Comparison of ENCODE assay signal across 8 mouse cellular contexts in genomic region chr2:26903311-26903710, GRCm38 (mm10). TPM values are rescaled to one million over a fixed set of nuclear protein-coding genes. Genes with fewer than 3 reads are reported as not detected.
DNase-seq lines count a peak whose midpoint lies in the region; ATAC-seq lines count a peak whose summit lies in the region.

No protein-coding gene starts in this region.

- H3K9me3 ChIP-seq in heart, embryonic 10.5 days, result no peaks in the 10 kb centered on the region
- H3K9me3 ChIP-seq in liver, embryonic 12.5 days (replicated peaks), result no peaks in the 10 kb centered on the region

- H3K36me3 ChIP-seq in heart, embryonic 10.5 days, result peaks cover 52% of the 10 kb centered on the region
- peaks cover 77% of the 10 kb centered on the region for H3K36me3 ChIP-seq in liver, embryonic 12.5 days

- 17% methylated on average over 7 of the region's 7 CpGs for WGBS in heart, embryonic 10.5 days
- WGBS in liver, embryonic 12.5 days (ENCODE audit: insufficient replicate concordance), result 16% methylated on average over 7 of the region's 7 CpGs

- peak overlapping the region; percentile 94 for H3K4me2 ChIP-seq in liver, embryonic 12.5 days

- ATAC-seq in liver, embryonic 12.5 days, result no peak

- intact Hi-C loops in heart, postnatal 14 days (cut with DNase I), result loop anchor here (10.0 kb wide), 1 partner anchor 459 kb away; the partner anchor contains the start of gene Sec16a

- no peaks in the 10 kb centered on the region for H3K27me3 ChIP-seq in heart, embryonic 10.5 days (ENCODE audit: insufficient read depth, poor library complexity, severe bottlenecking)
- no peaks in the 10 kb centered on the region for H3K27me3 ChIP-seq in liver, embryonic 12.5 days (replicated peaks)

- peaks cover 29% of the 10 kb centered on the region for H3K4me1 ChIP-seq in heart, embryonic 10.5 days
- H3K4me1 ChIP-seq in liver, embryonic 12.5 days, result peaks cover 45% of the 10 kb centered on the region

- peak overlapping the region; percentile 90 for H3K4me3 ChIP-seq in heart, embryonic 10.5 days
- H3K4me3 ChIP-seq in liver, embryonic 12.5 days, result peak overlapping the region; percentile 90

- peak overlapping the region; percentile 89 for H3K9ac ChIP-seq in liver, embryonic 12.5 days

- no peak for DNase-seq in heart, embryonic 10.5 days (ENCODE audit: low spot score)
- no peak for DNase-seq in heart, postnatal 14 days
- DNase-seq in thymus, postnatal 4 days, result peak; percentile 15
- DNase-seq in thymus, adult 18-20 months, result no peak
- no peak for DNase-seq in right cerebral cortex, postnatal 14 days
- DNase-seq in yolk sac, embryonic 10.5 days (ENCODE audit: low spot score), result no peak
- DNase-seq in frontal cortex, postnatal 25 days (ENCODE audit: low spot score in 2 of 2), result no peak

- H3K27ac ChIP-seq in heart, embryonic 10.5 days, result peak overlapping the region; percentile 89
- H3K27ac ChIP-seq in liver, embryonic 12.5 days, result peak overlapping the region; percentile 90

RNA-seq across cellular contexts. Expression of gene Surf6, which starts 0.6 kb away (rescaled TPM):
- 18.7 and 24.2 TPM in 2 replicates for polyA plus RNA-seq in heart, embryonic 10.5 days (2016; fragmentation: Nextera tagmentation; extraction: Ambion mirVana)
- 10 to 100 TPM; 11.3 to 12.3 TPM for total RNA-seq in heart, postnatal 14 days (2021)
- polyA plus RNA-seq in liver, embryonic 12.5 days (2016; fragmentation: Nextera tagmentation; extraction: Ambion mirVana), result 21.6 and 23.8 TPM in 2 replicates

RNA-seq across cellular contexts. Expression of gene Med22, which starts 7.2 kb away (rescaled TPM):
- polyA plus RNA-seq in heart, embryonic 10.5 days (2016; fragmentation: Nextera tagmentation; extraction: Ambion mirVana), result 40.7 and 55.0 TPM in 2 replicates
- 10 to 100 TPM; 24.4 to 26.5 TPM for total RNA-seq in heart, postnatal 14 days (2021)
- polyA plus RNA-seq in liver, embryonic 12.5 days (2016; fragmentation: Nextera tagmentation; extraction: Ambion mirVana), result 30.0 and 32.1 TPM in 2 replicates

RNA-seq across cellular contexts. Expression of gene Rpl7a, which starts 7.3 kb away (rescaled TPM):
- polyA plus RNA-seq in heart, embryonic 10.5 days (2016; fragmentation: Nextera tagmentation; extraction: Ambion mirVana), result 425 and 513 TPM in 2 replicates
- total RNA-seq in heart, postnatal 14 days (2021), result 100 to 1,000 TPM; 272 to 313 TPM
- 560 and 587 TPM in 2 replicates for polyA plus RNA-seq in liver, embryonic 12.5 days (2016; fragmentation: Nextera tagmentation; extraction: Ambion mirVana)

RNA-seq across cellular contexts. Expression of gene Surf2, which starts 12.9 kb away (rescaled TPM):
- polyA plus RNA-seq in heart, embryonic 10.5 days (2016; fragmentation: Nextera tagmentation; extraction: Ambion mirVana), result 39.9 and 45.7 TPM in 2 replicates
- 10 to 100 TPM; 14.3 to 15.0 TPM for total RNA-seq in heart, postnatal 14 days (2021)
- polyA plus RNA-seq in liver, embryonic 12.5 days (2016; fragmentation: Nextera tagmentation; extraction: Ambion mirVana), result 46.3 and 48.1 TPM in 2 replicates

RNA-seq across cellular contexts. Expression of gene Surf1, which starts 13.0 kb away (rescaled TPM):
- polyA plus RNA-seq in heart, embryonic 10.5 days (2016; fragmentation: Nextera tagmentation; extraction: Ambion mirVana), result 40.9 and 45.6 TPM in 2 replicates
- 10 to 100 TPM; 44.3 to 45.3 TPM for total RNA-seq in heart, postnatal 14 days (2021)
- 41.6 and 42.5 TPM in 2 replicates for polyA plus RNA-seq in liver, embryonic 12.5 days (2016; fragmentation: Nextera tagmentation; extraction: Ambion mirVana)
